Mouse (Mus musculus) liver, embryonic 15.5 days (tissue): Measurements from ENCODE around the gene Rpl14. TPM values are rescaled to one million over a fixed set of nuclear protein-coding genes. Genes with fewer than 3 reads are reported as not detected.
A peak's percentile ranks its signal among the peaks of the same experiment; 100 is the strongest.

ENCODE experiments used
- ATAC-seq: fragments of 200-750 bp; cut with Nextera tagmentation; 2 replicates; pipeline ENCODE4 v1.8.0; 2017; ENCODE audit warnings: moderate number of reproducible peaks, mild to moderate bottlenecking, moderate library complexity; ENCODE audit not compliant: insufficient read depth
- H3K27ac ChIP-seq: fragments of 300-500 bp; sonication (generic); replicated peaks from 2 replicates; pipeline ENCODE4 v1.5.1; 2015; ENCODE audit warnings: mild to moderate bottlenecking, inconsistent platforms
- H3K27me3 ChIP-seq: fragments of 300-500 bp; sonication (generic); 2 replicates; pipeline ENCODE4 v1.6.1; 2015; ENCODE audit warnings: mild to moderate bottlenecking, inconsistent platforms
- H3K36me3 ChIP-seq: fragments of 300-500 bp; sonication (generic); replicated peaks from 2 replicates; pipeline ENCODE4 v1.6.1; 2015; ENCODE audit warnings: moderate library complexity, mild to moderate bottlenecking, inconsistent platforms
- H3K4me1 ChIP-seq: fragments of 300-500 bp; sonication (generic); replicated peaks from 2 replicates; pipeline ENCODE4 v1.6.1; 2015; ENCODE audit warnings: inconsistent platforms
- H3K4me2 ChIP-seq: fragments of 300-500 bp; sonication (generic); 2 replicates; pipeline ENCODE4 v1.6.1; 2015; ENCODE audit warnings: moderate library complexity, mild to moderate bottlenecking, inconsistent platforms
- H3K4me3 ChIP-seq: fragments of 300-500 bp; sonication (generic); replicated peaks from 2 replicates; pipeline ENCODE4 v1.5.1; 2015; ENCODE audit warnings: mild to moderate bottlenecking, inconsistent platforms
- H3K9ac ChIP-seq: fragments of 300-500 bp; sonication (generic); 2 replicates; pipeline ENCODE4 v1.6.1; 2015; ENCODE audit warnings: moderate library complexity, mild to moderate bottlenecking, inconsistent platforms
- H3K9me3 ChIP-seq: fragments of 300-500 bp; sonication (generic); replicated peaks from 2 replicates; pipeline ENCODE4 v1.6.1; 2016; ENCODE audit warnings: inconsistent platforms
- WGBS: fragments of 180-500 bp; shearing (Covaris S2); methylation state at CpG from one replicate; pipeline ENCODE4 v1.1.7; 2015; ENCODE audit warnings: mixed read lengths; ENCODE audit not compliant: insufficient replicate concordance; 5-methylcytosine and 5-hydroxymethylcytosine counted together
- polyA plus RNA-seq: library from polyadenylated mRNA; unstranded; fragments of >200 nt; fragmentation: Nextera tagmentation; extraction: Ambion mirVana; gene quantifications from 2 replicates; pipeline ENCODE4 v1.2.1, GENCODE M21; 2015

The Rpl14 gene
- polyA plus RNA-seq, 1 experiment from 2014 or later: 383 TPM

- Histone ChIP-seq H3K27ac (no peak overlapping the region), H3K4me3 (no peak overlapping the region), H3K4me2 (no peak overlapping the region), H3K4me1 (no peaks in the 10 kb centered on the region), H3K27me3 (peaks cover 30% of the 10 kb centered on the region), H3K36me3 (no peaks in the 10 kb centered on the region), H3K9ac (no peak overlapping the region), H3K9me3 (no peaks in the 10 kb centered on the region)
- 25% methylated on average over 2 of the region's 2 CpGs for WGBS
- no peak for ATAC-seq
These were observed 25.2 kb upstream of the Rpl14 start for GRCm38 (mm10) chr9:120545994-120546393.

GRCm38 (mm10) chr9:120546482-120546881 lies 24.8 kb upstream of the Rpl14 start:
- Histone ChIP-seq H3K9me3 (no peaks in the 10 kb centered on the region), H3K4me2 (no peak overlapping the region), H3K4me3 (no peak overlapping the region), H3K36me3 (no peaks in the 10 kb centered on the region), H3K27ac (no peak overlapping the region), H3K9ac (no peak overlapping the region), H3K27me3 (peaks cover 26% of the 10 kb centered on the region), H3K4me1 (no peaks in the 10 kb centered on the region)
- WGBS: 53% methylated on average over 9 of the region's 9 CpGs
- no peak for ATAC-seq

- no peak overlapping the region for H3K9ac ChIP-seq
- no peak overlapping the region for H3K27ac ChIP-seq
- H3K27me3 ChIP-seq: peaks cover 21% of the 10 kb centered on the region
- no peaks in the 10 kb centered on the region for H3K9me3 ChIP-seq
- WGBS: 9% methylated on average over 16 of the region's 16 CpGs
- no peak for ATAC-seq
- H3K36me3 ChIP-seq: no peaks in the 10 kb centered on the region
- H3K4me1 ChIP-seq: no peaks in the 10 kb centered on the region
- no peak overlapping the region for H3K4me3 ChIP-seq
- H3K4me2 ChIP-seq: no peak overlapping the region
These were observed 24.1 kb upstream of the Rpl14 start for GRCm38 (mm10) chr9:120547026-120547668.

- H3K4me1 ChIP-seq: no peaks in the 10 kb centered on the region
- H3K27me3 ChIP-seq: peaks cover 23% of the 10 kb centered on the region; the same call in 1 of the 2 replicates
- no peak overlapping the region for H3K9ac ChIP-seq
- no peak for ATAC-seq
- H3K36me3 ChIP-seq: no peaks in the 10 kb centered on the region
- H3K9me3 ChIP-seq: no peaks in the 10 kb centered on the region
- H3K4me3 ChIP-seq: no peak overlapping the region
- no peak overlapping the region for H3K27ac ChIP-seq
- no peak overlapping the region for H3K4me2 ChIP-seq
- WGBS: 86% methylated on average over 9 of the region's 9 CpGs
These were observed 20.5 kb upstream of the Rpl14 start for GRCm38 (mm10) chr9:120550778-120551177.

- Histone ChIP-seq H3K9ac (no peak overlapping the region), H3K9me3 (no peaks in the 10 kb centered on the region), H3K27ac (no peak overlapping the region), H3K27me3 (no peaks in the 10 kb centered on the region), H3K36me3 (no peaks in the 10 kb centered on the region), H3K4me3 (no peak overlapping the region), H3K4me2 (no peak overlapping the region), H3K4me1 (peaks cover 22% of the 10 kb centered on the region)
- 24% methylated on average over 3 of the region's 3 CpGs for WGBS
- ATAC-seq: no peak
These were observed 7.7 kb upstream of the Rpl14 start for GRCm38 (mm10) chr9:120563590-120563989.

GRCm38 (mm10) chr9:120564247-120564646 lies 7.0 kb upstream of the Rpl14 start:
- Histone ChIP-seq H3K27ac (no peak overlapping the region), H3K4me3 (no peak overlapping the region), H3K27me3 (no peaks in the 10 kb centered on the region), H3K36me3 (no peaks in the 10 kb centered on the region), H3K9ac (no peak overlapping the region), H3K4me1 (peaks cover 28% of the 10 kb centered on the region), H3K9me3 (no peaks in the 10 kb centered on the region), H3K4me2 (no peak overlapping the region)
- ATAC-seq: no peak
- WGBS: 46% methylated on average over 2 of the region's 2 CpGs

GRCm38 (mm10) chr9:120566384-120566783 lies 4.9 kb upstream of the Rpl14 start:
- Histone ChIP-seq H3K4me1 (peaks cover 45% of the 10 kb centered on the region), H3K9me3 (no peaks in the 10 kb centered on the region), H3K9ac (no peak overlapping the region), H3K4me2 (no peak overlapping the region), H3K36me3 (no peaks in the 10 kb centered on the region), H3K4me3 (no peak overlapping the region), H3K27me3 (no peaks in the 10 kb centered on the region), H3K27ac (no peak overlapping the region)
- 67% methylated on average over 5 of the region's 5 CpGs for WGBS
- ATAC-seq: no peak

- Histone ChIP-seq H3K9ac (no peak overlapping the region), H3K9me3 (no peaks in the 10 kb centered on the region), H3K27ac (peak overlapping the region; percentile 61), H3K4me1 (peaks cover 57% of the 10 kb centered on the region), H3K36me3 (peaks cover 16% of the 10 kb centered on the region), H3K27me3 (no peaks in the 10 kb centered on the region), H3K4me3 (no peak overlapping the region), H3K4me2 (peak overlapping the region; percentile 23; the same call in 1 of the 2 replicates)
- 14% methylated on average over 2 of the region's 2 CpGs for WGBS
- peak; percentile 47 for ATAC-seq
These were observed 2.3 kb upstream of the Rpl14 start for GRCm38 (mm10) chr9:120568917-120569316.

DNA sequence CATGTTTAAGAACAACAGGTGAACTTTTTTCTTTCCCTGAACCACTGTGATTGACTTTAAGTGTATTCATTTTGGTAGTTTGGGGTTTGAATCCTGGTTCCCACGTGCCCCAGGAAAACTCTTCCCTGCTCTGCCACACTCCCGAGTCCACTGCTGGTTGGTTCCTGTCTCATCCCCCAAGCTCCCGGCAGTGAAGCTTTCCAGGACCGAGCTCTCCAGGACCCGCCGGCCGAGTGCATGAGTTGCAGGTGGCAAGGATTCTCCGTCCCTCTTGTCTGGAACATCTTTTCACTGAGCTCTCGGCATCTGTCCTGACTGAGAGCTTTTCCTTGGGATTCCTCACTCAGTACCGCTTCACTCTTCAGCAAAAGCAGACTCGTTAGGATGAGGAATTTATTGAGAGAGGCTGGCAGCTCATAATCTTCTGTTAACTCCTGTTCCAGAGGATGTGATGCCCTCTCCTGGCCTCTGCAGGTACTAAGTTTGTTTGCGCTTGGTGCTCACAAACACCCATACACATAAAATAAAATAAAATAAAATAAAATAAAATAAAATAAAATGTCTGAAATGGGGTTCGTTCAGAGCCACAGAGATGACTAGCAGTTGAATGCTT lies 1.4 kb upstream of the Rpl14 start:
- peaks cover 55% of the 10 kb centered on the region for H3K4me1 ChIP-seq
- 0 out of 2 replicates have a peak overlapping the region, but pooled peaks have one; percentile 76 for H3K27ac ChIP-seq
- H3K27me3 ChIP-seq: no peaks in the 10 kb centered on the region
- H3K4me2 ChIP-seq: peak overlapping the region; percentile 91; the same call in 1 of the 2 replicates
- H3K36me3 ChIP-seq: peaks cover 25% of the 10 kb centered on the region
- H3K4me3 ChIP-seq: no peak overlapping the region
- H3K9me3 ChIP-seq: no peaks in the 10 kb centered on the region
- ATAC-seq: no peak
- H3K9ac ChIP-seq: no peak overlapping the region
- 59% methylated on average over 13 of the region's 13 CpGs for WGBS

DNA sequence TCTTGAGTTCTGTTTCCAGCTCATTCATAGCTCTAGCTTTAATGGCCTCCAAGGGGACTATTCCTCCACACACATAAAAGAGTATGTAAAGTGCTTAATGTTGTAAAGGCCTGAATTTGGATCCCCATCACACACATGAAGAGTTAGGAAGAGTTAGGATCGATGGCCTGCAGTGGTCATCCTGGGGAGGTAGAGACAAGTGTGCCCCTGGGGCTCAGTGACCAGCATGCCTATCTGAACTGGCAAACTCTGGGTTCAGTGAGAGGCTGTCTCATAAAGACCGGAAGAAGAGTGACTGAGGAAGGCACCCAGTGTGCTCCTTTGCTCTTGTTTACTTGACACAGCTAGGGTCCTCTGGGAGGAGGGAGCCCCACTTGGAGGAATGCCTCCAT lies 914 bp upstream of the Rpl14 start:
- no peak for ATAC-seq
- Histone ChIP-seq H3K4me3 (peak overlapping the region; percentile 88), H3K27ac (peak overlapping the region; percentile 76), H3K4me2 (peak overlapping the region; percentile 91), H3K27me3 (no peaks in the 10 kb centered on the region), H3K36me3 (peaks cover 30% of the 10 kb centered on the region), H3K4me1 (peaks cover 59% of the 10 kb centered on the region), H3K9ac (peak overlapping the region; percentile 53; the same call in 1 of the 2 replicates), H3K9me3 (no peaks in the 10 kb centered on the region)
- 46% methylated on average over 2 of the region's 2 CpGs for WGBS

DNA sequence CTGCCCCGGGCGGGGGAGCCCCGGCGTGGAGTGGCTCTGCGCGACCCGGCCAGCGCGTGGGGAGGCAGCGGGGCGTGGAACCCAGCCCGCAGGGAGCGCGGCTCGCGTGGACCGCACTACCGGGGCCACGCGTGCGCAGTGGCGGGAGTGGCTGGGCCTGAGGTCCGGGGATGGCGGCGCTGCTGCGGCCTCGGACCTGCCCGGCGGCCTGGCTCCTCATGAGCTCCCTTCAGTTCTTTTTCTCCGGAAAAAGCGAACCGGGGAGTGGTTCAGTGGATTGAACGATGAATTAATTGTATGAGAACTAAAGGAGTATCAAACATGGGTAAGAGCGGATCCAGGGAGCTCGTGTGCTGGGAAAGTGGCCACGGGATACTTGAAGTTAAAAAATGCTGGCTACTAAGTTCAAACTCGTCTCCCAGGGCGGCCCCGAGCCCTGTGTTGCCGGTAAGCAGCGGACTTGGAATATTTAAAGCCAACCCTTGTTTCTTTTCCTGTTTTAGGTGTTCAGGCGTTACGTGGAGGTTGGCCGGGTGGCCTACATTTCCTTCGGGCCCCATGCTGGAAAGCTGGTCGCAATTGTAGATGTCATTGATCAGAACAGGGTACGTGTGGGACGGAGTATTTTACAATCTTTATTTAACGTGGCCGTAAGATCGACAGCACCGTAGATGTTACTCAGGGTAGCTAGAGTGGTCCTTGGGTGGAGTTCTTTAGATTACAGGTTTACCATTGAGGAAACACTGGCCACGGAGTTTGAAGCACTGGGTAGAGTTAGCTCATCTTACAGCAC lies 545 bp downstream of the Rpl14 start:
- peak; percentile 78 for ATAC-seq
- Histone ChIP-seq H3K27me3 (no peaks in the 10 kb centered on the region), H3K9ac (peak overlapping the region; percentile 91), H3K36me3 (peaks cover 41% of the 10 kb centered on the region), H3K4me2 (peak overlapping the region; percentile 91), H3K4me3 (peak overlapping the region; percentile 88), H3K9me3 (no peaks in the 10 kb centered on the region), H3K27ac (peak overlapping the region; percentile 83), H3K4me1 (peaks cover 72% of the 10 kb centered on the region)
- under 1% methylated on average over 53 of the region's 53 CpGs for WGBS
